Mouse (Mus musculus) ES-Bruce4 (cell line): ENCODE measurements around the gene Gm6217.
A peak's percentile ranks its signal among the peaks of the same experiment; 100 is the strongest.

ENCODE experiments used
- CTCF ChIP-seq: IDR thresholded peaks from one replicate; pipeline ENCODE4 v1.8.1; 2011; ENCODE audit warnings: low read depth, low read length
- EP300 ChIP-seq: IDR thresholded peaks from 2 replicates; pipeline ENCODE4 v1.6.1; 2011; ENCODE audit warnings: low read depth, low read length; ENCODE audit not compliant: insufficient read depth

- TF ChIP-seq CTCF = peak; percentile 26
- peak; percentile 70; the same call in 1 of the 2 replicates for TF ChIP-seq EP300
Observed at GRCm38 (mm10) chr1:82959870-82960385, 28.7 kb upstream of the Gm6217 start, which contains the start of gene Gm47955.
